Mouse (Mus musculus) common myeloid progenitor, adult 5-6 weeks (primary cell): ENCODE measurements around the gene Arid1b. TPM values are rescaled to one million over a fixed set of nuclear protein-coding genes. Genes with fewer than 3 reads are reported as not detected.

ENCODE experiments used
- ATAC-seq: replicated peaks from 2 replicates; pipeline ENCODE4 v1.8.0; 2016; ENCODE audit warnings: low read depth, mild to moderate bottlenecking, moderate TSS enrichment, inconsistent platforms; ENCODE audit not compliant: poor library complexity, severe bottlenecking
- total RNA-seq: library from RNA; stranded (forward); fragments of 200-1000, 187-1606 nt; gene quantifications from 2 replicates; pipeline ENCODE4 v1.2.3, GENCODE M21; 2017

Gene Arid1b
- total RNA-seq, 1 experiment from 2014 or later = 48.6 TPM

- ATAC-seq = no peak
Measured at GRCm38 (mm10) chr17:5175535-5175934, 181.4 kb downstream of the Arid1b start.

GRCm38 (mm10) chr17:5176315-5176714 lies 182.2 kb downstream of the Arid1b start:
- ATAC-seq = no peak; the same call in 1 of the 2 replicates

- no peak for ATAC-seq
Measured at GRCm38 (mm10) chr17:5178534-5178933, 184.4 kb downstream of the Arid1b start.

DNA sequence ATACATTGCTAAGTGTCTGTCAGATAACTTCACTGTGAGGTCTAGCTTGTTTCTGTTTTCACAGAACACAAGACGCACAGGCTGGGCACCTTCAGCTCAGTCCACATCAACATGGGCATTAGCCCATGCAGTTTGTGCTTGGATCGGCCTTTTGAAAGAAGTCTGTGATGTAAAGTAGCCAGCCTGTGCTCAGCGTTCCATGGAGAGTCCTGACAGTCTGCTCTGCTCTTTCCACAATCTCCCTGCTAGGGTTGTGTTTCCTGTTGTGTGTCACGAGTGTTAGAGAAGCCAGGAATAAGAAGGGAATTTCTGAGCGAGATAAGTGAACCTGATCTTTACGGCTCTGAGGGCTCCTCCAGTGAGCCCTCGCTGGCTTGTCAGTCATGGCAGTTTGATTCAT lies 184.9 kb downstream of the Arid1b start:
- ATAC-seq = no peak

DNA sequence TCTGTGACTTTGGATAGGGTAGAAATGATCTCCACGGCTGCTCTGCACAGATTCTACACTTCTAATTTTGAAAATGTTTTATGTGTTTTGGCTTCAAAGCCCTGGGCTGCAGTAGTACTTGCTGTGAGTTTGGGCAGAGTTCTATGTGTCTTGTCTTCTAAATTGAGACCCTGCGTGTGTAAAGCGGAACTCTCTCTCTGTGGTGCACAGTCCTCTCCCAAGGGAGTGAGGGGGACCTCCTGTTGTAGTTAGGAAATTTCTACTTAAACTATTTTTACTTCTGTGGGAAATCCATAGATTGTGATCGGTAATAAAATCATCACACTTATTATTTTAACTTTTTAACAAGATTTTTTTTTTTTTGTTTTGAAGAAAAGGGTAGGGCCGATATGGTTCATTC lies 185.3 kb downstream of the Arid1b start:
- ATAC-seq = no peak

DNA sequence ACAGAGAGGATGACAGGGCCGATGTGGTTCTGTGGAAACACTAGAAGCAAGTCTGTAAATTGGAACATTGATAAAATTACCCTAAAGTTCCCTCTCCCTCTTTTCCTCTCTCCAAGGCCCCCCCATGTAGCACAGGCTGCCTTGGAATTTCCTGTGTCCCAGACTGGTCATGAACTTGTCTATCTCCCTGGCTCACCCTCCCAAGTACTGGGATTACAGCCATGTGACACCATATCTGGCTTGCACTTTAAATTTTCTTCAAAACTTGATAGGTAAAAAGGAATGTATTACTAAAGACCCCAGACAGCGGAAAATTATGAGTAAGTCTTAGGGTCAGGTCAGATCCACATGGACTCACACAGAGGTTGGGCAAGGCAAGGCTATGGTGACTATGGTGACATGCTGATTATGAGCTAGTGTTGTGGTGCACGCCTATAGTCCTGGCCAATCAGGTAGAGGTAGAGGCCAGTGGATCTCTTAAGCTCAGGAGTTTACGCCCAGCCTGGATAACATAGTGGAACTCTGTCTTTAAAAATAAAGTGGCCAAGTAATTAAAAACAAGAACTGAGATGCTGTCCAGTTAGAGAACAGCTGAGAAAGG lies 185.9 kb downstream of the Arid1b start:
- ATAC-seq = 0 out of 2 replicates have a peak, but pooled peaks have one; percentile 39

DNA sequence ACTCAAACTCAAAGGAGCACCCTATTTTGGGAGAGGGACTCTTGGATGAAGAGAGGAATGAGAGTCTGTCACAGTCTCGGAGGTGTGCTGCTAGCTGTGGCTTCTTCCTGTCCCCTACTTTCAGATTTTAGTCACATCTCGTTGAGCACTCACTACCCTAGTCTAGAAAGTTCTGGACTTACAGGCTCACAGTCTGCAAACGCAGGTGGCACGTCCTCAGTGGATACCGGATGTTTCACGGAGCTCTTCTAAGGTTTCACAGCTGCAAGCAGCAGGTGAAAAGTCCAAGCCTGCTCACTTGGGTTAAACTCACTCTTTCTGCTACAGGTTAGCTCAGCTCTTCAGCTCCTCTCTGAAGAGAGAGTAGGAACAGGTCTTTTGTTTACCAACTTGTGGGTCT lies 186.8 kb downstream of the Arid1b start:
- no peak for ATAC-seq

DNA sequence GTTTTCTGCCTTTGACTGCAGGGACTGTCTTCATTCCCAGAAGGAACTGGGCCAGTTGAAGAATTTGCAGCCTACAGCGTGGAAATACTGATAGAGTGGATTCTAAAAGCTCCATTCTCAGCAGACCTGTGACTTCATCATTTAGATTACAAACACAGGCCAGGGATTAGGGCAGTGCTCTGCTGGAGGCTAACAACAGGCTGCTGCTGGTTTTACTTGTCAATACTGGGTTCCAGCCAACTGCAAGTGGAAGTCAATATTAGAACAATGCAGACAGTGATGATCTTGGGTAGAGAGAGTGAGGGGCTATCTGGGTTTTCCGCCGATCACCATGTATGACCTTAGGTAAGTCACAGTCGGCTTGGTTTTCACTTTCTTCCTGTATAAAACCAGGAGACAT lies 188.4 kb downstream of the Arid1b start:
- ATAC-seq = no peak

DNA sequence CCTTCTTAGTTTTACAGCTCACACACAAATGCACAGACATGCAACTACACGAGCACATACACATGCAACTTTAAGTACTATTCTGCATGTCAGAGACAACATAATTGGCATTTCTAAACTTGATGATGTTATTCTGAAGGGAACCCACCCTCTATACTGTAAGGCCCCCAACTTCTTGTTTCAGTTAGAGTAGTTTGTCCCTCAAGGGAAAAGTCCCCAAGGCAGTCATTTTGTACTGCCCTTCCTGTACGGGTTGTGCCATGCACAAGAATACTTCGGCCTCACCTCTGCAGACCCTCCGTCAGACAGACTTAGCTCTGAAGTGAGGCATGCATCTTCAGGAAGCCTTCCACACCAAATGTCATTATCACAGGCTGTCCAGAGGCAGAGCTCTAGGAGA lies 191.4 kb downstream of the Arid1b start:
- ATAC-seq = no peak

DNA sequence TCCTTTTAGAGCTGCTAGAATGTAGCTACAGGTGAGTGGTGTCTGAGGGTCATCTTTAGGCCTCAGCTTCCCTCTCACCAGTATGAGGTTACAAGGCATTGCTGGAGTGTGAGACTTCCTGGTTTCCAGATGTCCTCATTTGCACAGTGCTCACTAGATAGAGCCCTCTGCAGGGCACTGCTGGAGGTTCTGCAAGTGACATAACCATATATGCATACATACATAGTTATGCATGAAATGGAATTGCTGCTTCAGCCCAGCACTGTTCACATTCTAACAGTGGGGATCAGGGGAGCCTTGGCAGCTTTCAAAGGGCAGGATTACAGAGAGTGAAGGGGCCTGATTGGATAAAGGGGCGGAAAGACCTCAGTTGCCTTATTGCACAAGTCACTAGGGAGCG lies 193.4 kb downstream of the Arid1b start:
- ATAC-seq = peak; percentile 55

GRCm38 (mm10) chr17:5188400-5188799 lies 194.3 kb downstream of the Arid1b start:
- ATAC-seq = no peak

DNA sequence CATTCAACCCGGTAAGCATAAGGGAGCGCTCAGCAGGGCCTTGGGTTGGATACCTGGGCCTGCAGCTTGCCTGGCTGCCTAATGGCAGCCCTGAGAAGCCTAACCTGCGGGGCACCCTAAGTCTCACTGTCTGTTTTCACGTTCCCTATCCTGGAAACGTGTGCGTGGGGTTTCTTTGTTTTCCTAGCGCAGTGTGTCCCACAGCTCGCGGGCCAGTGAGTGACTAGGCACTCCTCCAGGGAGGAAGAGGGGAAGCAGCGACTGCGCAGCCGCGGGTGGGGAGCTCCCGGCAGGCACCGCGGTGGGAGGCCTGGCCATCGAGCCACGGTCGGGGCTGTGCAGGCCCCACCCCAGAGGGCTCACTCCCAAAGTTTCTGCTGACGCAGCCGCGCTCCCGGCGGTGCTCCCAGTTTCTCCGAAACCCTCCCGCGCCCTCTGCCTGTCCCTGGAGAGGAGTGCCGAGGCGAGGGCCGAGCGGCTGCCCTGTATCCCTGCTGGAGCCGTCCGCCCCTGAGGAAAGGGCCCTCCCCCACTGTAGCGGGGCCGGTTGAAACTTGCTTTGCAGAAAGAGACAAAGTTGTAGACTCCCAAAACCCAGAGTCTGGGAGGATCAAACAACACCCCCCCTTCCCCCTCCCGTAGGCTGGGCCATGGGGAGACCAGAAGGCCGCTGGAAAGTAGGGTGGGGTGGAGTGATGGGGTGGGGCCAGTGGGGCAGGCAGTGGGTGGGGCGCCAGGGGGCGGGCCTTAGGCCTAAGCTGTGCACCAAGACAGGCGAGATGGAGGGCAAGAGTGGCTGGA lies 195.6 kb downstream of the Arid1b start:
- peak; percentile 69 for ATAC-seq

GRCm38 (mm10) chr17:5190367-5190766 lies 196.2 kb downstream of the Arid1b start:
- ATAC-seq = 0 out of 2 replicates have a peak, but pooled peaks have one; percentile 15

- ATAC-seq = peak; percentile 33
Measured at GRCm38 (mm10) chr17:5194157-5194916, 200.2 kb downstream of the Arid1b start.

DNA sequence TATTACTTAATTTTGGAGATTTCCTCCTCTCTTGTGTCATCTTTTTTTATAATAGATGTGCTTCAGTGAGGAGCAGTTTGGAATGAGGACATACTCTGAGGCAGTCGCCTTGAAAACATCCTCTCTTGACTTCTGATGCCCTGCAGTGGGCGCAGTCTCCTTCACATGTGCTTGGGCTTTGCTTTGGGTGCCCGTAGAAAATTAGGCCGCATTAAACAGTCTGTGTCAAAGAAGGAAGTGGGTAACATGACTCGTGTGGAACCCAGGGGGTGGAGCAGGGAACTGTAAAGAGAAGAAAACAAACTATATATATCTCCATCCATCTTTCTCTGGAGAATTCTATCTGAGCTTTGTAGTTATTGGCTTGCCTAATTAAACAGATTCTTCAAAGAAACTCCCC lies 201.3 kb downstream of the Arid1b start:
- peak; percentile 79 for ATAC-seq

DNA sequence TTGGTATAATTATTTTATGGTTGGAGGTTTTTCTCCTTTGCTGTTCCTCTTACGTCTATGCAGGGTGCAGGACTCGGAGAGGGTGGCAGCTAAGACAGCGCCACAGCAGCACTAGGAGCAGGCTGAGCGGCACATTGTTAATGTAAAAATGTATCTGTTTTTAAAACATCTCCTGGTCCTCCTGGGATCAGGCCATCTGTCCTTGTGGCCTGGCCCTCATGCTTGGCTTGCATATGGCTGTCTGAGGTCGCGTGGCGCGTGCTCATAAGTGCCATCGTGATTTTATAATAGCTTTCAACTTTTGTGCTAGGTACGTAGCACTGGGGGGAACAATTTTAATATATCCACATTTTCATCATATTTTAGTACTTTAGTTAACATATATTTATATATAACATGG lies 201.9 kb downstream of the Arid1b start:
- no peak for ATAC-seq

GRCm38 (mm10) chr17:5196508-5196907 lies 202.4 kb downstream of the Arid1b start:
- no peak for ATAC-seq

- no peak for ATAC-seq
Measured at GRCm38 (mm10) chr17:5197083-5197482, 203.0 kb downstream of the Arid1b start.

DNA sequence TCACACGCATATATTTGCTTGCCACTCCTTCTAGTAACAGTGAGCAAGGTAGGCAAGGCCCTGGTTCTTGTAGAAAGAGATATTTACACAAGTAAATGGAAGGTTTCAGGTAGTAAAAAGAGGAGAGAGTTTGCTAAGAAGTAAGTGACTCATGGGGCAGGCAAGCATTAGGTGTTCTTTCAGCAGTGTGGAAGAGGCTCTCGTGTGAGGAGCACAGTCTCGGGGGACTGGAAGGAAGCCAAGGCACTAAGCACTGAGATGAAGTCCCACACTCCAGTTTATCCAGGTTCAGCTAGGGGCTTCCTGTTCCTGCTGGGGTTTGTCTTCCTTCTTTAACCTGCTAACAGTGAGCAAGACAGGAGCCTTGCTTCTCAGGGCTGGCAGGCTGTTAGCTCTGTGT lies 203.6 kb downstream of the Arid1b start:
- no peak for ATAC-seq

DNA sequence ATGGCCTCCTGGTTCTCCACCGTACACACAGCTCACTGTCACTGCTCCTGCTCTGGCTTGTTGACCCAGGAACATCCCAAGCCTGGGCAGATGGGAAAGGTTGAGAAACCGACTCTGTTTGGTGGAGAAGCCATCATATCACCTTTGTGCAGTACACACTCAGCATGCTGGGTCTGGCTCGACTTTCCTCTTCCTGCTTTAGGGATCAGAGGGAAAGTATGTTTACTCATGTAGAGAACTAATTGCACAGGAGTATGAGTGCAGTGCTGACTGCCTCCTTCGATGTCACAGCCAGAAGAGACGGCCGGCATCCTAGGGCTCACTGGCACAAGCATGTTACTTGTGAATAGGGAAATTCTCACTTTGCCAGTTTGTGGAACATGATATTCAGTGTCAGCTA lies 204.1 kb downstream of the Arid1b start:
- ATAC-seq = no peak

- ATAC-seq = no peak
Measured at GRCm38 (mm10) chr17:5198811-5199210, 204.7 kb downstream of the Arid1b start.
